Mouse (Mus musculus) thymus, adult 2 months (tissue): Measurements from ENCODE around the gene Tas2r144. TPM values are rescaled to one million over a fixed set of nuclear protein-coding genes. Genes with fewer than 3 reads are reported as not detected.

Experiments
- DNase-seq: peaks from one replicate; pipeline ENCODE4 v3.0.0; 2021
- H3K27ac ChIP-seq: fragments of 200-500 bp; 2 replicates; pipeline ENCODE4 v1.5.1; 2012; ENCODE audit warnings: low read length, control low read depth; ENCODE audit not compliant: control insufficient read depth, insufficient read depth
- H3K27me3 ChIP-seq: fragments of 200-500 bp; 2 replicates; pipeline ENCODE4 v1.6.1; 2012; ENCODE audit warnings: mild to moderate bottlenecking, low read length, moderate library complexity, mixed read lengths; ENCODE audit not compliant: control insufficient read depth, insufficient read depth
- H3K36me3 ChIP-seq: fragments of 200-500 bp; 2 replicates; pipeline ENCODE4 v1.6.1; 2012; ENCODE audit warnings: mild to moderate bottlenecking, low read length, moderate library complexity; ENCODE audit not compliant: control insufficient read depth, insufficient read depth
- H3K4me1 ChIP-seq: fragments of 200-500 bp; replicated peaks from 2 replicates; pipeline ENCODE4 v1.6.1; 2012; ENCODE audit warnings: low read length; ENCODE audit not compliant: control insufficient read depth, insufficient read depth
- H3K4me3 ChIP-seq: fragments of 200-500 bp; 2 replicates; pipeline ENCODE4 v1.5.1; 2012; ENCODE audit warnings: mild to moderate bottlenecking, low read length, control low read depth, moderate library complexity; ENCODE audit not compliant: control insufficient read depth, insufficient read depth
- CTCF ChIP-seq: fragments of 200-500 bp; IDR thresholded peaks from 2 replicates; pipeline ENCODE4 v1.5.1; 2012; ENCODE audit warnings: mild to moderate bottlenecking, control low read depth, low read length, moderate library complexity, borderline replicate concordance; ENCODE audit not compliant: control insufficient read depth, poor library complexity, insufficient read depth; ENCODE audit errors: extremely low read depth
- POLR2A ChIP-seq: fragments of 200-500 bp; IDR thresholded peaks from 2 replicates; pipeline ENCODE4 v1.6.1; 2012; ENCODE audit warnings: mild to moderate bottlenecking, low read length, control low read depth, moderate library complexity; ENCODE audit not compliant: control insufficient read depth, poor library complexity, insufficient read depth; ENCODE audit errors: extremely low read depth
- WGBS: fragments of 180-500 bp; shearing (Covaris S2); methylation state at CpG from one replicate; pipeline ENCODE4 v1.1.7; 2018; 5-methylcytosine and 5-hydroxymethylcytosine counted together
- polyA plus RNA-seq: library from polyadenylated mRNA; depleted of rRNA; stranded (reverse); fragments of >200 nt; gene quantifications from 2 replicates; pipeline ENCODE4 v1.2.3, GENCODE M21; 2012; rRNA removed

Tas2r144 gene
- polyA plus RNA-seq, 1 experiment, result not detected

- Histone ChIP-seq H3K4me3 (peak within 1 kb of the TSS; percentile 78), H3K4me1 (peaks cover 2% of the 10 kb centered on the region; the same call in 1 of the 2 replicates), H3K27me3 (no peaks in the 10 kb centered on the region), H3K27ac (peak within 1 kb of the TSS; percentile 74), H3K36me3 (peaks cover 27% of the 10 kb centered on the region)
- DNase-seq, result peak; percentile 98
- under 1% methylated on average over 51 of the region's 51 CpGs for WGBS
- peak; percentile 55 for TF ChIP-seq POLR2A
- peak; percentile 63; the same call in 1 of the 2 replicates for TF ChIP-seq CTCF
Observed at GRCm38 (mm10) chr6:42264626-42265312, 49.6 kb downstream of the Tas2r144 start, which contains the start of gene Casp2. Gene Casp2 (plus strand): TSS chr6:42264985.

Other genes starting within 250 kb of the Tas2r144 start
- gene Sval3, start 247.2 kb upstream of the Tas2r144 start, polyA plus RNA-seq, result not detected in 2 replicates
- gene Sva, start 176.9 kb upstream of the Tas2r144 start, polyA plus RNA-seq, result not detected in 2 replicates
- gene Tas2r139, start 74.4 kb upstream of the Tas2r144 start, polyA plus RNA-seq, result not detected in 2 replicates
- 9.7 and 11.7 TPM in 2 replicates for gene Gstk1, start 30.6 kb downstream of the Tas2r144 start, polyA plus RNA-seq
- gene Tmem139, start 46.6 kb downstream of the Tas2r144 start, polyA plus RNA-seq, result 0.59 TPM in 1 of 2 replicates, not detected in the other
- 116 and 123 TPM in 2 replicates for gene Casp2, start 49.7 kb downstream of the Tas2r144 start, polyA plus RNA-seq
- gene Clcn1, start 71.4 kb downstream of the Tas2r144 start, polyA plus RNA-seq, result 0.66 and 1.00 TPM in 2 replicates
- 0.17 and 0.24 TPM in 2 replicates for gene Fam131b, start 109.3 kb downstream of the Tas2r144 start, polyA plus RNA-seq
- gene Zyx, start 134.3 kb downstream of the Tas2r144 start, polyA plus RNA-seq, result 209 and 222 TPM in 2 replicates
- 3.6 and 4.7 TPM in 2 replicates for gene Epha1, start 157.9 kb downstream of the Tas2r144 start, polyA plus RNA-seq
- gene Tas2r143, start 184.9 kb downstream of the Tas2r144 start, polyA plus RNA-seq, result 0.26 and 0.55 TPM in 2 replicates
- gene Tas2r135, start 190.1 kb downstream of the Tas2r144 start, polyA plus RNA-seq, result 0.15 TPM in 1 of 2 replicates, not detected in the other
- gene Tas2r126, start 219.2 kb downstream of the Tas2r144 start, polyA plus RNA-seq, result not detected in 2 replicates
- not detected in 2 replicates for gene Olfr458, start 249.9 kb downstream of the Tas2r144 start, polyA plus RNA-seq